Mouse (Mus musculus): ENCODE results near the gene Slc35b2.

DNA sequence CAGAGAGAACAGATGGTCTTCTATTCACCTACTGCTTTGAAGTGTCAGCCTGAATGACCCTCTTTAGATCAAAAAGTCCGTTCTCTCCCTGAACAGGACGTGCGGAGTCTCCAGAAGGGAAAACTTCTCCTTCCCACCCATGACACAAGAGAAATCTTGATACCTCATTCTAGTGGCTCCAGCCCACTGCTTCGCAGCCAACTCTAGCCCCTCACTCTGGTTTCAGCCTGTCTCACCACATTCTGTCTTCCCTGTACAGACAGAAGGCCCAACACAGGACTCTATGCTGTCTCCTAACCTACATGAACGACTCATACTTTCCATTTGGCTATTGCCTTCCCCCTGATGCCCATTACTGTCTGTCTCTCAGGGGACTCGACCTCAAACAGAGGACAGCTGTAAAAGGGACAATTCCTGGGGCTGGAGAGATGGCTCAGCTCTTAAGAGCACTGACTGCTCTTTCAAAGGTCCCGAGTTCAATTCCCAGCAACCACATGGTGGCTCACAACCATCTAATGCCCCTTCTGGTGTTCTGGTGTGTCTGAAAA, 12.4 kb upstream of the Slc35b2 start:
- TF ChIP-seq CTCF (IDR thresholded peaks at IDR 0.05; ENCODE audit: control insufficient read depth, insufficient read depth, low read length) (no peak), POLR2A (IDR thresholded peaks at IDR 0.05; ENCODE audit: borderline replicate concordance, control insufficient read depth, low read depth, low read length) (no peak)
